Mouse (Mus musculus) G1E (cell line): ENCODE measurements around the gene Ecsit. TPM values are rescaled to one million over a fixed set of nuclear protein-coding genes. Genes with fewer than 3 reads are reported as not detected.

Experiments
- ATAC-seq: 2 replicates; pipeline ENCODE4 v1.8.0; 2016; ENCODE audit warnings: mild to moderate bottlenecking; ENCODE audit not compliant: insufficient number of reproducible peaks, poor library complexity, low FRiP score, severe bottlenecking; ENCODE audit errors: extremely low read depth
- DNase-seq: peaks from one replicate; pipeline ENCODE4 v3.0.0; 2012; ENCODE audit warnings: low spot score
- H3K27me3 ChIP-seq: 2 replicates; pipeline ENCODE4 v1.6.1; 2012; ENCODE audit warnings: mild to moderate bottlenecking, low read length, inconsistent platforms; ENCODE audit not compliant: insufficient read depth
- H3K36me3 ChIP-seq: replicated peaks from 2 replicates; pipeline ENCODE3; 2012; ENCODE audit warnings: mild to moderate bottlenecking, inconsistent platforms
- H3K4me1 ChIP-seq: 2 replicates; pipeline ENCODE4 v1.6.1; 2012; ENCODE audit warnings: low read depth, low read length, inconsistent platforms, mixed read lengths; ENCODE audit not compliant: insufficient read depth
- H3K4me3 ChIP-seq: 2 replicates; pipeline ENCODE4 v1.5.1; 2012; ENCODE audit warnings: low read depth, mild to moderate bottlenecking, inconsistent platforms, low read length, moderate library complexity, mixed read lengths
- H3K9me3 ChIP-seq: replicated peaks from 2 replicates; pipeline ENCODE4 v1.6.1; 2012; ENCODE audit warnings: inconsistent platforms
- CTCF ChIP-seq: IDR thresholded peaks from 2 replicates; pipeline ENCODE4 v1.5.1; 2012; ENCODE audit warnings: low read depth, low read length, inconsistent platforms, mixed read lengths
- GATA1 ChIP-seq: IDR thresholded peaks from 2 replicates; pipeline ENCODE4 v1.6.1; 2012; ENCODE audit warnings: borderline replicate concordance, low read length, inconsistent platforms, mixed read lengths
- GATA2 ChIP-seq: IDR thresholded peaks from 2 replicates; pipeline ENCODE4 v1.6.1; 2012; ENCODE audit warnings: low read depth, low read length, inconsistent platforms, borderline replicate concordance
- POLR2AphosphoS5 ChIP-seq: IDR thresholded peaks from 2 replicates; pipeline ENCODE4 v1.6.1; 2012; ENCODE audit warnings: low read depth, low read length, inconsistent platforms; ENCODE audit not compliant: insufficient replicate concordance
- TAL1 ChIP-seq: conservative IDR thresholded peaks from 2 replicates; pipeline ENCODE4 v1.6.1; 2012; ENCODE audit warnings: low read depth, low read length, inconsistent platforms, mixed read lengths
- polyA plus RNA-seq: library from polyadenylated mRNA; stranded (reverse); fragments of >175 nt; gene quantifications from 2 replicates; pipeline ENCODE4 v1.2.3, GENCODE M21; 2012
- total RNA-seq, 2 experiments: library from RNA; stranded (forward) in 1 of 2; stranded (reverse) in 1 of 2; fragments of 200-1000 nt in 1 of 2; fragments of >200 nt in 1 of 2; fragmentation: Nextera tagmentation in 1 of 2; gene quantifications; 2 replicates each; pipeline ENCODE4 v1.2.3; 2014 to 2017

Ecsit gene
- total and polyA plus RNA-seq, 3 experiments: 24.0 to 43.2 (median 25.4) TPM

- ATAC-seq (no peak), DNase-seq (no peak)
- Histone ChIP-seq H3K4me3 (no peak overlapping the region), H3K4me1 (peaks cover 14% of the 10 kb centered on the region), H3K36me3 (no peaks in the 10 kb centered on the region), H3K9me3 (peaks cover 18% of the 10 kb centered on the region), H3K27me3 (peaks cover 32% of the 10 kb centered on the region)
- no peak for TF ChIP-seq TAL1
- TF ChIP-seq GATA1: no peak
- TF ChIP-seq CTCF: no peak
- no peak for TF ChIP-seq GATA2
- TF ChIP-seq POLR2AphosphoS5: no peak
Observed at GRCm38 (mm10) chr9:22049721-22050270, 35.4 kb downstream of the Ecsit start.

- no peak for TF ChIP-seq GATA2
- TF ChIP-seq POLR2AphosphoS5: no peak
- no peak for TF ChIP-seq GATA1
- TF ChIP-seq TAL1: no peak
- no peak for TF ChIP-seq CTCF
Observed at GRCm38 (mm10) chr9:22049315-22049714, 35.9 kb downstream of the Ecsit start.

GRCm38 (mm10) chr9:22047329-22047728 is 37.9 kb downstream of the Ecsit start:
- peaks cover 36% of the 10 kb centered on the region for H3K27me3 ChIP-seq
- no peak for DNase-seq
- H3K36me3 ChIP-seq: no peaks in the 10 kb centered on the region
- ATAC-seq: no peak
- peaks cover 18% of the 10 kb centered on the region for H3K9me3 ChIP-seq
- TF ChIP-seq GATA2: no peak
- no peak for TF ChIP-seq TAL1
- no peak for TF ChIP-seq POLR2AphosphoS5
- no peak for TF ChIP-seq GATA1
- TF ChIP-seq CTCF: no peak
- no peak overlapping the region for H3K4me3 ChIP-seq
- H3K4me1 ChIP-seq: peaks cover 8% of the 10 kb centered on the region; the same call in 1 of the 2 replicates

More at GRCm38 (mm10) chr9:22049315-22049714, 35.9 kb downstream of the Ecsit start:
- DNase-seq (no peak), ATAC-seq (no peak)
- Histone ChIP-seq H3K36me3 (no peaks in the 10 kb centered on the region), H3K9me3 (peaks cover 18% of the 10 kb centered on the region), H3K27me3 (peaks cover 32% of the 10 kb centered on the region), H3K4me1 (peaks cover 9% of the 10 kb centered on the region), H3K4me3 (no peak overlapping the region)

DNA sequence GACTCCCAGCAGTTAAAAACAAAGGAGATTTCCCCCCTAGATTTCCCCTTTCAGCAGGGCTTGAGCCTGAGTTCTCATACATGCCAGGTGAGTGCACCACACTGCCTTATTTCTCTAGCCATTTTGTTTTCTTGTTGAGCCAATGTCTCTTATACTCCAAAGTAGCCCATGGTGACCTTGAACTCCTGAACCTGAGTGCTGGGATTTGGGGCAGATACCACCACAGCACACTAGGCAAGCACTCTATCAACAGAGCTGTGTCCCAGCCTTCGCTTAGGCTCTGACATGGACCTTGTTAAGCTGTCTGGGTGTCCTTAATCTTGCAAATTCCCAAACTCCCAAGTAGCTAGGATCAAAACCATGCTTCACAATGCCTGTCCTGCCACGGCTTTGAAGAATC is 43.4 kb downstream of the Ecsit start:
- Histone ChIP-seq H3K36me3 (no peaks in the 10 kb centered on the region), H3K4me3 (no peak overlapping the region), H3K4me1 (no peaks in the 10 kb centered on the region), H3K27me3 (peaks cover 27% of the 10 kb centered on the region), H3K9me3 (peaks cover 3% of the 10 kb centered on the region; the same call in 1 of the 2 replicates)
- DNase-seq: no peak
- no peak for ATAC-seq
- TF ChIP-seq CTCF: no peak
- TF ChIP-seq POLR2AphosphoS5: no peak
- TF ChIP-seq GATA1: no peak
- TF ChIP-seq TAL1: no peak
- TF ChIP-seq GATA2: no peak

GRCm38 (mm10) chr9:22037826-22038225 is 47.4 kb downstream of the Ecsit start:
- Histone ChIP-seq H3K9me3 (peaks cover 3% of the 10 kb centered on the region; the same call in 1 of the 2 replicates), H3K4me3 (no peak overlapping the region), H3K4me1 (no peaks in the 10 kb centered on the region), H3K27me3 (peaks cover 34% of the 10 kb centered on the region), H3K36me3 (no peaks in the 10 kb centered on the region)
- ATAC-seq (no peak), DNase-seq (no peak)
- TF ChIP-seq TAL1 (no peak), CTCF (no peak), POLR2AphosphoS5 (no peak), GATA1 (no peak), GATA2 (no peak)

GRCm38 (mm10) chr9:22035300-22036044 is 49.8 kb downstream of the Ecsit start:
- ATAC-seq (no peak), DNase-seq (no peak)
- Histone ChIP-seq H3K27me3 (peaks cover 27% of the 10 kb centered on the region), H3K9me3 (peaks cover 3% of the 10 kb centered on the region; the same call in 1 of the 2 replicates), H3K4me3 (no peak overlapping the region), H3K36me3 (no peaks in the 10 kb centered on the region), H3K4me1 (no peaks in the 10 kb centered on the region)
- TF ChIP-seq GATA1: no peak
